Mouse (Mus musculus) myocyte (in vitro differentiated cells): ENCODE results near the gene Oxld1.

Experiments used
- CEBPB ChIP-seq: IDR thresholded peaks from 2 replicates; pipeline ENCODE4 v1.6.1; 2011; ENCODE audit warnings: mild to moderate bottlenecking, moderate library complexity; ENCODE audit not compliant: poor library complexity, insufficient read depth, severe bottlenecking
- E2F4 ChIP-seq: IDR thresholded peaks from one replicate; pipeline ENCODE4 v1.6.1; 2011; ENCODE audit warnings: mild to moderate bottlenecking, control low read depth, moderate library complexity; ENCODE audit not compliant: insufficient read depth
- MAX ChIP-seq: IDR thresholded peaks from one replicate; pipeline ENCODE4 v1.6.1; 2011; ENCODE audit warnings: low read depth, mild to moderate bottlenecking, control low read depth
- MYOG ChIP-seq, 3 experiments: IDR thresholded peaks; one replicate each; pipeline ENCODE4 v1.6.1; 2011; ENCODE audit warnings: control low read depth in 2 of 3, low read depth in 2 of 3, mild to moderate bottlenecking in 2 of 3; ENCODE audit not compliant: insufficient read length in 2 of 3, control insufficient read depth in 1 of 3, insufficient read depth in 1 of 3
- POLR2A ChIP-seq: IDR thresholded peaks from one replicate; pipeline ENCODE4 v1.6.1; 2011; ENCODE audit warnings: low read depth, mild to moderate bottlenecking, control low read depth, moderate library complexity; ENCODE audit not compliant: insufficient read length
- POLR2AphosphoS2 ChIP-seq: IDR thresholded peaks from one replicate; pipeline ENCODE4 v1.6.1; 2011; ENCODE audit warnings: low read depth, control low read depth; ENCODE audit not compliant: insufficient read length
- REST ChIP-seq: IDR thresholded peaks from one replicate; pipeline ENCODE4 v1.6.1; 2011; ENCODE audit warnings: mild to moderate bottlenecking, control low read depth, moderate library complexity; ENCODE audit not compliant: insufficient read depth, insufficient read length
- SRF ChIP-seq: IDR thresholded peaks from one replicate; pipeline ENCODE4 v1.6.1; 2011; ENCODE audit warnings: low read depth; ENCODE audit not compliant: control insufficient read depth, insufficient read length
- USF1 ChIP-seq: IDR thresholded peaks from one replicate; pipeline ENCODE4 v1.6.1; 2011; ENCODE audit warnings: low read depth, mild to moderate bottlenecking, control low read depth, moderate library complexity

- no peak for TF ChIP-seq SRF
- no peak for TF ChIP-seq POLR2A
- TF ChIP-seq POLR2AphosphoS2: no peak
- no peak for TF ChIP-seq E2F4
- no peak for TF ChIP-seq MAX
- no peak for TF ChIP-seq REST
- TF ChIP-seq MYOG (IDR thresholded peaks at IDR 0.05; ENCODE audit: control insufficient read depth in 1 of 3, insufficient read depth in 1 of 3, insufficient read length in 2 of 3, low read depth in 2 of 3): no peak
- no peak for TF ChIP-seq CEBPB
- no peak for TF ChIP-seq USF1
Measured at GRCm38 (mm10) chr11:120457370-120457769, 498 bp downstream of the Oxld1 start.
